Mouse (Mus musculus) G1E (cell line): Measurements from ENCODE around the gene Ascc1.

Experiments used
- CTCF ChIP-seq: IDR thresholded peaks from 2 replicates; pipeline ENCODE4 v1.5.1; 2012; ENCODE audit warnings: low read depth, low read length, inconsistent platforms, mixed read lengths
- GATA1 ChIP-seq: IDR thresholded peaks from 2 replicates; pipeline ENCODE4 v1.6.1; 2012; ENCODE audit warnings: borderline replicate concordance, low read length, inconsistent platforms, mixed read lengths

- no peak for TF ChIP-seq CTCF
- no peak for TF ChIP-seq GATA1
Observed at GRCm38 (mm10) chr10:60026759-60027395, 24.3 kb downstream of the Ascc1 start.
